Mouse (Mus musculus) liver, embryonic 16.5 days (tissue): ENCODE data around the gene Gnptab. TPM values are rescaled to one million over a fixed set of nuclear protein-coding genes. Genes with fewer than 3 reads are reported as not detected.

Source experiments
- ATAC-seq: fragments of 200-750 bp; cut with Nextera tagmentation; 2 replicates; pipeline ENCODE4 v1.8.0; 2017; ENCODE audit warnings: low read depth, mild to moderate bottlenecking, moderate number of reproducible peaks, moderate library complexity
- H3K27ac ChIP-seq: fragments of 300-500 bp; sonication (generic); 2 replicates; pipeline ENCODE4 v1.5.1; 2014; ENCODE audit warnings: mild to moderate bottlenecking, low read length
- H3K27me3 ChIP-seq: fragments of 300-500 bp; sonication (generic); 2 replicates; pipeline ENCODE4 v1.6.1; 2014; ENCODE audit warnings: low read depth, low read length, mixed read lengths; ENCODE audit not compliant: control insufficient read depth, insufficient read depth
- H3K36me3 ChIP-seq: fragments of 300-500 bp; sonication (generic); 2 replicates; pipeline ENCODE4 v1.6.1; 2014; ENCODE audit warnings: mild to moderate bottlenecking; ENCODE audit not compliant: control insufficient read depth, insufficient read depth
- H3K4me1 ChIP-seq: fragments of 300-500 bp; sonication (generic); 2 replicates; pipeline ENCODE4 v1.6.1; 2014; ENCODE audit warnings: low read depth, low read length, mixed read lengths; ENCODE audit not compliant: control insufficient read depth
- H3K4me2 ChIP-seq: fragments of 300-500 bp; sonication (generic); 2 replicates; pipeline ENCODE4 v1.6.1; 2014; ENCODE audit warnings: low read depth, low read length, mixed read lengths
- H3K4me3 ChIP-seq: fragments of 300-500 bp; sonication (generic); 2 replicates; pipeline ENCODE4 v1.5.1; 2014; ENCODE audit warnings: low read depth, mild to moderate bottlenecking, low read length
- H3K9ac ChIP-seq: fragments of 300-500 bp; sonication (generic); 2 replicates; pipeline ENCODE4 v1.6.1; 2014; ENCODE audit warnings: low read depth, low read length
- H3K9me3 ChIP-seq: fragments of 300-500 bp; sonication (generic); replicated peaks from 2 replicates; pipeline ENCODE4 v1.6.1; 2016; ENCODE audit warnings: low read length; ENCODE audit not compliant: control insufficient read depth
- WGBS: fragments of 180-500 bp; shearing (Covaris S2); extraction: QIAGEN DNeasy Blood & Tissue Kit; methylation state at CpG from one replicate; pipeline ENCODE4 v1.1.7; 2014; ENCODE audit not compliant: insufficient replicate concordance; 5-methylcytosine and 5-hydroxymethylcytosine counted together
- polyA plus RNA-seq: library from polyadenylated mRNA; unstranded; fragments of >200 nt; fragmentation: Nextera tagmentation; extraction: Ambion mirVana; gene quantifications from 2 replicates; pipeline ENCODE4 v1.2.1, GENCODE M21; 2015

The Gnptab gene
- polyA plus RNA-seq, 1 experiment from 2014 or later, result 2.4 TPM

- H3K27ac ChIP-seq, result no peak overlapping the region
- H3K9me3 ChIP-seq, result no peaks in the 10 kb centered on the region
- H3K4me2 ChIP-seq, result no peak overlapping the region
- no peak overlapping the region for H3K9ac ChIP-seq
- WGBS, result 49% methylated on average over 4 of the region's 4 CpGs
- H3K4me1 ChIP-seq, result peaks cover 29% of the 10 kb centered on the region
- H3K4me3 ChIP-seq, result no peak overlapping the region
- H3K27me3 ChIP-seq, result no peaks in the 10 kb centered on the region
- no peak for ATAC-seq
- H3K36me3 ChIP-seq, result no peaks in the 10 kb centered on the region
Measured at GRCm38 (mm10) chr10:88383479-88383878, 4.5 kb downstream of the Gnptab start.

GRCm38 (mm10) chr10:88384081-88384480 lies 5.1 kb downstream of the Gnptab start:
- H3K9ac ChIP-seq, result no peak overlapping the region
- WGBS, result 36% methylated on average over 5 of the region's 5 CpGs
- H3K27me3 ChIP-seq, result no peaks in the 10 kb centered on the region
- no peak overlapping the region for H3K4me2 ChIP-seq
- no peaks in the 10 kb centered on the region for H3K36me3 ChIP-seq
- ATAC-seq, result no peak
- no peaks in the 10 kb centered on the region for H3K9me3 ChIP-seq
- H3K4me1 ChIP-seq, result peaks cover 30% of the 10 kb centered on the region
- no peak overlapping the region for H3K27ac ChIP-seq
- H3K4me3 ChIP-seq, result no peak overlapping the region

GRCm38 (mm10) chr10:88385290-88385689 lies 6.4 kb downstream of the Gnptab start:
- 75% methylated on average over 11 of the region's 11 CpGs for WGBS
- Histone ChIP-seq H3K36me3 (no peaks in the 10 kb centered on the region), H3K9me3 (no peaks in the 10 kb centered on the region), H3K4me2 (no peak overlapping the region), H3K27ac (no peak overlapping the region), H3K4me1 (peaks cover 27% of the 10 kb centered on the region), H3K27me3 (no peaks in the 10 kb centered on the region), H3K9ac (no peak overlapping the region), H3K4me3 (no peak overlapping the region)
- ATAC-seq, result no peak

- no peaks in the 10 kb centered on the region for H3K27me3 ChIP-seq
- H3K9me3 ChIP-seq, result no peaks in the 10 kb centered on the region
- H3K27ac ChIP-seq, result no peak overlapping the region
- WGBS, result 15% methylated on average over 6 of the region's 6 CpGs
- H3K4me3 ChIP-seq, result no peak overlapping the region
- peak overlapping the region; percentile 31 for H3K4me2 ChIP-seq
- H3K36me3 ChIP-seq, result no peaks in the 10 kb centered on the region
- H3K4me1 ChIP-seq, result peaks cover 24% of the 10 kb centered on the region
- H3K9ac ChIP-seq, result no peak overlapping the region
- ATAC-seq, result peak; percentile 72
Measured at GRCm38 (mm10) chr10:88385758-88386157, 6.8 kb downstream of the Gnptab start.

GRCm38 (mm10) chr10:88386251-88386650 lies 7.3 kb downstream of the Gnptab start:
- Histone ChIP-seq H3K4me3 (no peak overlapping the region), H3K9ac (no peak overlapping the region), H3K4me1 (peaks cover 21% of the 10 kb centered on the region), H3K27ac (no peak overlapping the region), H3K4me2 (peak overlapping the region; percentile 31), H3K36me3 (no peaks in the 10 kb centered on the region), H3K27me3 (no peaks in the 10 kb centered on the region), H3K9me3 (no peaks in the 10 kb centered on the region)
- no peak for ATAC-seq
- WGBS, result 24% methylated on average over 6 of the region's 6 CpGs

GRCm38 (mm10) chr10:88389576-88389975 lies 10.6 kb downstream of the Gnptab start:
- peak overlapping the region; percentile 11; the same call in 1 of the 2 replicates for H3K4me2 ChIP-seq
- H3K4me3 ChIP-seq, result no peak overlapping the region
- H3K9me3 ChIP-seq, result no peaks in the 10 kb centered on the region
- H3K4me1 ChIP-seq, result peaks cover 18% of the 10 kb centered on the region
- H3K27ac ChIP-seq, result no peak overlapping the region
- WGBS, result 30% methylated on average over 4 of the region's 4 CpGs
- no peak overlapping the region for H3K9ac ChIP-seq
- no peaks in the 10 kb centered on the region for H3K27me3 ChIP-seq
- no peak for ATAC-seq
- H3K36me3 ChIP-seq, result no peaks in the 10 kb centered on the region

- no peak overlapping the region for H3K9ac ChIP-seq
- no peaks in the 10 kb centered on the region for H3K9me3 ChIP-seq
- H3K4me1 ChIP-seq, result peaks cover 18% of the 10 kb centered on the region
- H3K27me3 ChIP-seq, result no peaks in the 10 kb centered on the region
- 0 out of 2 replicates have a peak overlapping the region, but pooled peaks have one; percentile 2 for H3K4me3 ChIP-seq
- peak overlapping the region; percentile 11 for H3K4me2 ChIP-seq
- 36% methylated on average over 10 of the region's 10 CpGs for WGBS
- H3K27ac ChIP-seq, result no peak overlapping the region
- no peak for ATAC-seq
- H3K36me3 ChIP-seq, result no peaks in the 10 kb centered on the region
Measured at GRCm38 (mm10) chr10:88390096-88390790, 11.3 kb downstream of the Gnptab start.

GRCm38 (mm10) chr10:88391495-88391894 lies 12.6 kb downstream of the Gnptab start:
- Histone ChIP-seq H3K4me3 (no peak overlapping the region), H3K4me2 (no peak overlapping the region), H3K9ac (no peak overlapping the region), H3K27me3 (no peaks in the 10 kb centered on the region), H3K9me3 (no peaks in the 10 kb centered on the region), H3K4me1 (peaks cover 10% of the 10 kb centered on the region), H3K27ac (no peak overlapping the region), H3K36me3 (no peaks in the 10 kb centered on the region)
- WGBS, result 79% methylated on average over 9 of the region's 9 CpGs
- ATAC-seq, result no peak

GRCm38 (mm10) chr10:88392181-88392847 lies 13.4 kb downstream of the Gnptab start:
- WGBS, result 68% methylated on average over 9 of the region's 9 CpGs
- Histone ChIP-seq H3K36me3 (no peaks in the 10 kb centered on the region), H3K9ac (no peak overlapping the region), H3K9me3 (no peaks in the 10 kb centered on the region), H3K27me3 (no peaks in the 10 kb centered on the region), H3K4me3 (no peak overlapping the region), H3K27ac (no peak overlapping the region), H3K4me2 (no peak overlapping the region), H3K4me1 (peaks cover 10% of the 10 kb centered on the region)
- ATAC-seq, result no peak
